Comparison of ENCODE assay signal across 20 mouse cellular contexts in the genomic region with DNA sequence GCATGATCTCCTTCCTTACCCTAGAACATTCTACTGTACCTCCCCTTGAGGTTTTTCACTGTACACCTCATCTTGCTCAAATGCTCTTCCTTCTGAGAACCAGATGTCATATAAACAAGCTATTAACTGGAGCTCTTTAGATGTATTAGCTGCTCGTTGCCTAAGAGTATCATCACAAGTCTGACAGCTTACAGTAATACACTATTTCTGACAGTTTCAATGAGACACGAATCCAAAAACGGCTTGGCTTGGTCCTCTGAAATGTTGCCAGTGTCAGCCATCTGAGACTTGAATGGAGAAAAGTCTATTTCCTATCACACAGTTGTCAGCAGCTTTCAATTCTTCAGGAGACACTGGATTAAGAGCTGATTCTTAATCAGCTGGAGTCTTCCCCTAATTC.
DNase-seq lines count a peak whose midpoint lies in the region; ATAC-seq lines count a peak whose summit lies in the region.
"Had no signal": no experiment of that assay in that cellular context is flagged by ENCODE, and none has a peak within 500 bp of the region (broad histone marks: within the 10 kb centered on the region; RNA-seq: fewer than 3 reads in every experiment).

No protein-coding gene starts in this region.

- DNase-seq in embryonic facial prominence, embryonic 14.5 days (ENCODE audit: low spot score): peak; percentile 11
- DNase-seq in embryonic facial prominence, embryonic 10.5 days (ENCODE audit: low spot score): no peak
- DNase-seq in layer of hippocampus, postnatal 10 days (ENCODE audit: low spot score in 2 of 2): peak; percentile 6 to 31
- DNase-seq in layer of hippocampus, postnatal 25 days (ENCODE audit: extremely low spot score in 1 of 2, low spot score in 1 of 2): no peak
- DNase-seq in lung, postnatal 36 days: peak; percentile 46
- no peak for DNase-seq in urinary bladder, postnatal 25 days (ENCODE audit: low spot score)
- DNase-seq: cerebellum, adult 2 months; gastrocnemius, postnatal 25 days; heart, postnatal 36 days; kidney, adult 11 months; kidney, postnatal 4 days; left cerebral cortex, postnatal 4 days; midbrain, embryonic 14.5 days; right cerebral cortex, postnatal 25 days; thymus, postnatal 25 days had no signal

- no peak overlapping the region for H3K4me3 ChIP-seq in embryonic facial prominence, embryonic 14.5 days (ENCODE audit: low read depth, low read length)
- H3K4me3 ChIP-seq in embryonic facial prominence, embryonic 10.5 days: no peak overlapping the region
- H3K4me3 ChIP-seq in lung, embryonic 16.5 days (ENCODE audit: low read length): no peak overlapping the region
- no peak overlapping the region for H3K4me3 ChIP-seq in heart, embryonic 12.5 days
- H3K4me3 ChIP-seq: forebrain, embryonic 12.5 days; hindbrain, embryonic 13.5 days; kidney, embryonic 15.5 days had no signal

- 53% methylated on average over 3 of the region's 3 CpGs for WGBS in embryonic facial prominence, embryonic 14.5 days
- 87% methylated on average over 3 of the region's 3 CpGs for WGBS in embryonic facial prominence, embryonic 10.5 days
- WGBS in lung, embryonic 16.5 days: 34% methylated on average over 3 of the region's 3 CpGs
- 60% methylated on average over 3 of the region's 3 CpGs for WGBS in heart, embryonic 12.5 days

- H3K36me3 ChIP-seq in embryonic facial prominence, embryonic 14.5 days (ENCODE audit: control insufficient read depth, insufficient read depth, low read length): no peaks in the 10 kb centered on the region
- H3K36me3 ChIP-seq in embryonic facial prominence, embryonic 10.5 days (replicated peaks): no peaks in the 10 kb centered on the region
- H3K36me3 ChIP-seq in lung, embryonic 16.5 days (ENCODE audit: control insufficient read depth, insufficient read depth, low read length): no peaks in the 10 kb centered on the region
- H3K36me3 ChIP-seq in heart, embryonic 12.5 days: no peaks in the 10 kb centered on the region
- H3K36me3 ChIP-seq: forebrain, embryonic 12.5 days; hindbrain, embryonic 13.5 days; kidney, embryonic 15.5 days had no signal

- H3K4me1 ChIP-seq in embryonic facial prominence, embryonic 14.5 days (ENCODE audit: control insufficient read depth, insufficient read depth, low read length): no peaks in the 10 kb centered on the region
- H3K4me1 ChIP-seq in embryonic facial prominence, embryonic 10.5 days: no peaks in the 10 kb centered on the region
- no peaks in the 10 kb centered on the region for H3K4me1 ChIP-seq in lung, embryonic 16.5 days (replicated peaks; ENCODE audit: control insufficient read depth, insufficient read depth, low read length)
- H3K4me1 ChIP-seq in heart, embryonic 12.5 days (replicated peaks): no peaks in the 10 kb centered on the region
- H3K4me1 ChIP-seq: forebrain, embryonic 12.5 days; hindbrain, embryonic 13.5 days; kidney, embryonic 15.5 days had no signal

- H3K27me3 ChIP-seq in embryonic facial prominence, embryonic 14.5 days (replicated peaks; ENCODE audit: control insufficient read depth, insufficient read depth, low read length): no peaks in the 10 kb centered on the region
- no peaks in the 10 kb centered on the region for H3K27me3 ChIP-seq in embryonic facial prominence, embryonic 10.5 days (replicated peaks; ENCODE audit: low read depth, poor library complexity, severe bottlenecking)
- H3K27me3 ChIP-seq in lung, embryonic 16.5 days (ENCODE audit: control insufficient read depth, insufficient read depth, low read depth, low read length): no peaks in the 10 kb centered on the region
- H3K27me3 ChIP-seq in heart, embryonic 12.5 days (replicated peaks): no peaks in the 10 kb centered on the region
- H3K27me3 ChIP-seq: forebrain, embryonic 12.5 days; hindbrain, embryonic 13.5 days; kidney, embryonic 15.5 days had no signal

- no peak overlapping the region for H3K4me2 ChIP-seq in embryonic facial prominence, embryonic 14.5 days (ENCODE audit: low read depth, low read length)
- H3K4me2 ChIP-seq in lung, embryonic 16.5 days (ENCODE audit: low read depth, low read length): no peak overlapping the region
- no peak overlapping the region for H3K4me2 ChIP-seq in heart, embryonic 12.5 days
- H3K4me2 ChIP-seq: forebrain, embryonic 12.5 days; hindbrain, embryonic 13.5 days; kidney, embryonic 15.5 days had no signal

- no peak overlapping the region for H3K9ac ChIP-seq in embryonic facial prominence, embryonic 14.5 days (ENCODE audit: low read depth, low read length)
- H3K9ac ChIP-seq in lung, embryonic 16.5 days (ENCODE audit: low read length): no peak overlapping the region
- H3K9ac ChIP-seq in heart, embryonic 12.5 days: no peak overlapping the region
- H3K9ac ChIP-seq: forebrain, embryonic 12.5 days; hindbrain, embryonic 13.5 days; kidney, embryonic 15.5 days had no signal

- H3K9me3 ChIP-seq in embryonic facial prominence, embryonic 14.5 days (ENCODE audit: control insufficient read depth, low read length): no peaks in the 10 kb centered on the region
- no peaks in the 10 kb centered on the region for H3K9me3 ChIP-seq in embryonic facial prominence, embryonic 10.5 days
- H3K9me3 ChIP-seq in lung, embryonic 16.5 days (ENCODE audit: control insufficient read depth, low read length): no peaks in the 10 kb centered on the region
- H3K9me3 ChIP-seq in heart, embryonic 12.5 days (replicated peaks): no peaks in the 10 kb centered on the region
- H3K9me3 ChIP-seq: forebrain, embryonic 12.5 days; hindbrain, embryonic 13.5 days; kidney, embryonic 15.5 days had no signal

- ATAC-seq in embryonic facial prominence, embryonic 14.5 days (ENCODE audit: low read depth): no peak
- peak; percentile 88 for ATAC-seq in lung, embryonic 16.5 days (ENCODE audit: low read depth)
- ATAC-seq in heart, embryonic 12.5 days (ENCODE audit: insufficient number of reproducible peaks, low FRiP score): no peak

- H3K27ac ChIP-seq in embryonic facial prominence, embryonic 14.5 days (replicated peaks; ENCODE audit: low read depth, low read length): no peak overlapping the region
- H3K27ac ChIP-seq in embryonic facial prominence, embryonic 10.5 days (replicated peaks): no peak overlapping the region
- no peak overlapping the region for H3K27ac ChIP-seq in lung, embryonic 16.5 days (ENCODE audit: low read length)
- H3K27ac ChIP-seq in heart, embryonic 12.5 days (ENCODE audit: poor library complexity, severe bottlenecking): no peak overlapping the region
- H3K27ac ChIP-seq: forebrain, embryonic 12.5 days; hindbrain, embryonic 13.5 days; kidney, embryonic 15.5 days had no signal

Comparison
In these comparisons a context has a peak if more than half of its experiments do, and no peak if none do; other contexts are left out.
1. DNase-seq: peak in embryonic facial prominence, embryonic 14.5 days (single experiment), layer of hippocampus, postnatal 10 days (2 of 2) and lung, postnatal 36 days (single experiment); none in embryonic facial prominence, embryonic 10.5 days (single experiment), layer of hippocampus, postnatal 25 days (0 of 2) and urinary bladder, postnatal 25 days (single experiment).